Mouse (Mus musculus) midbrain, embryonic 14.5 days (tissue): ENCODE measurements at regions not wholly inside any gene's neighbourhood (a gene's known extent, or its start where the extent isn't known, plus 50 kb on each side); places are given as distances from the start of the nearest gene placed in this dataset.
A peak's percentile ranks its signal among the peaks of the same experiment; 100 is the strongest.
"Not testable (repeated sequence)": the region's sequence is repeated elsewhere in the genome, so short reads cannot be mapped to it uniquely, and the experiment has no call there.

Experiments
- ATAC-seq: fragments of 200-750 bp; cut with Nextera tagmentation; 2 replicates; pipeline ENCODE4 v1.8.0; 2017; ENCODE audit warnings: moderate number of reproducible peaks, moderate library complexity; ENCODE audit not compliant: low FRiP score, low TSS enrichment
- DNase-seq: peaks from one replicate; pipeline ENCODE4 v3.0.0-alpha.2; 2015
- H3K27ac ChIP-seq: fragments of 300-500 bp; sonication (generic); replicated peaks from 2 replicates; pipeline ENCODE4 v1.5.1; 2014; ENCODE audit warnings: mild to moderate bottlenecking, low read depth, low read length, moderate library complexity
- H3K27me3 ChIP-seq: fragments of 300-500 bp; sonication (generic); 2 replicates; pipeline ENCODE4 v1.6.1; 2014; ENCODE audit warnings: low read length, control low read depth, mixed read lengths; ENCODE audit not compliant: control insufficient read depth, insufficient read depth
- H3K36me3 ChIP-seq: fragments of 300-500 bp; sonication (generic); 2 replicates; pipeline ENCODE4 v1.6.1; 2014; ENCODE audit warnings: low read length, control low read depth; ENCODE audit not compliant: control insufficient read depth, insufficient read depth
- H3K4me1 ChIP-seq: fragments of 300-500 bp; sonication (generic); 2 replicates; pipeline ENCODE4 v1.6.1; 2014; ENCODE audit warnings: mild to moderate bottlenecking, antibody characterized with exemption, low read length, control low read depth; ENCODE audit not compliant: control insufficient read depth, insufficient read depth
- H3K4me2 ChIP-seq: fragments of 300-500 bp; sonication (generic); 2 replicates; pipeline ENCODE4 v1.6.1; 2014; ENCODE audit warnings: mild to moderate bottlenecking, low read length, moderate library complexity
- H3K4me3 ChIP-seq: fragments of 300-500 bp; sonication (generic); replicated peaks from 2 replicates; pipeline ENCODE4 v1.5.1; 2014; ENCODE audit warnings: low read depth, low read length
- H3K9ac ChIP-seq: fragments of 300-500 bp; sonication (generic); replicated peaks from 2 replicates; pipeline ENCODE4 v1.6.1; 2014; ENCODE audit warnings: mild to moderate bottlenecking, low read length, moderate library complexity
- H3K9me3 ChIP-seq: fragments of 300-500 bp; sonication (generic); 2 replicates; pipeline ENCODE4 v1.6.1; 2016; ENCODE audit warnings: low read length, control low read depth, mixed read lengths; ENCODE audit not compliant: control insufficient read depth
- WGBS: fragments of 180-500 bp; shearing (Covaris S2); extraction: QIAGEN DNeasy Blood & Tissue Kit; methylation state at CpG from one replicate; pipeline ENCODE4 v1.1.7; 2014; 5-methylcytosine and 5-hydroxymethylcytosine counted together

DNA sequence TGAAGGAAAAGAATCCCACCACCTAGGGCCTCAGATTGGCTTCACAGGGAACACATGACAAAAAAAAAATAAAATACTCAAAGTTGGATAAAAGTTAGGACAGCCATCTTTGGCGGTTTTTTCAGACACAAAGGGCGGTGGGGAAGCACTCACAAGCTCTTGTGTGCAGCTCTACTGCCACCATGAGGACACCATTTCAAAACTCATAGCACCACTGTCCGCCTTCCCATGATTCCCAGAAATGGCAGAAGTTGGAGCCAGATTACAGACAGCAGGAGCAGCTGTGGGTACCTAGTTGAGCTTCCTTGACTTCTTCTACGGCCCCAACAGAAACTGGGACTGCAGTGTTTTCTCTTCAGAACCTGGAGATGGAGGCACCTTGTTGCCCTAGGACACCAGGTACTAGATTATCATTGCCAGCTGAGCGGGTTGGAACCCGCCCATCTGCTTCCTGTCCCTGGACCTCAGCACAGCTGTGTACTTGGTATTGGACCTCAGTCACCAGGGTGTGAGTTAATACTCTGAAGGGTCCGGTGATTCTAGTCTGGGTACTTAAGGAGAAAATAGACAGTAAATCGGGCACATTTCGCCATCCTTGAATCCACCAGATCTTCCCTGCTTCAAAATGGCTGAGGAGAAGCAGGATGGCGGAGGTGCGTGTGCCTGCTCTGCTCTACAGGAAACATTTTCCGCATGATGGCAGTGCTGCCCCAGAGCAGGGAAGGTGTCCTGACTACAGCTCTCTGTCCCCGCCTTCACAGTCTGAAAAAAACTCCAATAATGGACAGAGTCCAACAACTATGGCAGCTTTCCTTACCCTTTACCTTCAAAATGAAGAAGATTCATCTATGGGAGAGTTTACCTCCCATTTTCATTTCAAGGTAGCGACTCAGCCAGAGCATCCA is 144.1 kb upstream of the Olfr1324 start:
- not testable (repeated sequence) for H3K36me3 ChIP-seq, H3K27me3 ChIP-seq, H3K9ac ChIP-seq, ATAC-seq, H3K27ac ChIP-seq, H3K9me3 ChIP-seq, H3K4me1 ChIP-seq
- WGBS, result 67% methylated on average over 14 of the region's 14 CpGs
- peak overlapping the region; percentile 19 for H3K4me3 ChIP-seq
- H3K4me2 ChIP-seq, result peak overlapping the region; percentile 19; the same call in 1 of the 2 replicates
- DNase-seq, result peak; percentile 81

- no peak overlapping the region for H3K4me3 ChIP-seq
- no peak for ATAC-seq
- DNase-seq, result peak; percentile 71
- H3K36me3 ChIP-seq, result peaks cover 2% of the 10 kb centered on the region; the same call in 1 of the 2 replicates
- 70% methylated on average over 6 of the region's 6 CpGs for WGBS
- H3K4me1 ChIP-seq, result no peaks in the 10 kb centered on the region
- no peak overlapping the region for H3K4me2 ChIP-seq
- no peak overlapping the region for H3K9ac ChIP-seq
- H3K27ac ChIP-seq, result no peak overlapping the region
- H3K9me3 ChIP-seq, result no peaks in the 10 kb centered on the region
- H3K27me3 ChIP-seq, result no peaks in the 10 kb centered on the region
Observed at GRCm38 (mm10) chrX:50569087-50569486, 140.8 kb upstream of the Olfr1324 start.

GRCm38 (mm10) chrX:50566345-50566744 is 138.0 kb upstream of the Olfr1324 start:
- Histone ChIP-seq H3K9me3 (no peaks in the 10 kb centered on the region), H3K4me2 (peak overlapping the region; percentile 8; the same call in 1 of the 2 replicates), H3K36me3 (peaks cover 2% of the 10 kb centered on the region; the same call in 1 of the 2 replicates), H3K27ac (no peak overlapping the region), H3K27me3 (no peaks in the 10 kb centered on the region), H3K9ac (no peak overlapping the region), H3K4me3 (no peak overlapping the region), H3K4me1 (no peaks in the 10 kb centered on the region)
- DNase-seq (peak; percentile 75), ATAC-seq (no peak)
- WGBS, result 62% methylated on average over 5 of the region's 5 CpGs

DNA sequence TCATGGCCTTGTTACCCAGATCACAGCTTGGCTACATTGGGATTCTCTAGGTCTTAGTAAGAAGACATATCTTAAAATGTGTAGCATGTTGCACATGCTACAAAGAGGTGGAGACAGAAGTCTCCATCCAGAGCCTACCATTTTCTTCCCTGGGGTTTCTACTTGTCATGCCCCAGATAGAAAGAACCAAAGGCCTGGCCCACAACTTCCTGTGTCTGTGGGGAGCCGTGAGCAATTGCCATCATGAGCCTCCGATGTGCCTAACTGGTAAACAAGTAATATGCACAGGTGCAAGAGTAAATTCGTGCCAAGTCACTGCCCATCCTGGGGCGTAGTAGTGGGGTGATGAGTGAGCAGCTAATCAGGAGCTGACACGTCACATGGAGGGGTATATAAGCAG is 136.7 kb upstream of the Olfr1324 start:
- not testable (repeated sequence) for H3K36me3 ChIP-seq, DNase-seq, H3K4me3 ChIP-seq, H3K9ac ChIP-seq, H3K9me3 ChIP-seq, H3K27ac ChIP-seq, H3K27me3 ChIP-seq, H3K4me2 ChIP-seq, H3K4me1 ChIP-seq, ATAC-seq
- WGBS, result 98% methylated on average over 5 of the region's 5 CpGs

GRCm38 (mm10) chrX:50560915-50561314 is 132.6 kb upstream of the Olfr1324 start:
- no peak overlapping the region for H3K4me3 ChIP-seq
- 0 out of 2 replicates have a peak, but pooled peaks cover 2% of the 10 kb centered on the region for H3K36me3 ChIP-seq
- H3K27me3 ChIP-seq, result no peaks in the 10 kb centered on the region
- 64% methylated on average over 2 of the region's 2 CpGs for WGBS
- H3K4me2 ChIP-seq, result no peak overlapping the region
- DNase-seq (peak; percentile 61), ATAC-seq (no peak)
- no peaks in the 10 kb centered on the region for H3K9me3 ChIP-seq
- H3K4me1 ChIP-seq, result no peaks in the 10 kb centered on the region
- H3K27ac ChIP-seq, result no peak overlapping the region
- H3K9ac ChIP-seq, result no peak overlapping the region

- peak overlapping the region; percentile 22 for H3K4me3 ChIP-seq
- ATAC-seq (no peak), DNase-seq (peak; percentile 69)
- H3K27me3 ChIP-seq, result no peaks in the 10 kb centered on the region
- H3K4me1 ChIP-seq, result no peaks in the 10 kb centered on the region
- peak overlapping the region; percentile 35 for H3K4me2 ChIP-seq
- 58% methylated on average over 10 of the region's 10 CpGs for WGBS
- H3K36me3 ChIP-seq, result no peaks in the 10 kb centered on the region
- no peak overlapping the region for H3K27ac ChIP-seq
- H3K9ac ChIP-seq, result no peak overlapping the region
- H3K9me3 ChIP-seq, result no peaks in the 10 kb centered on the region
Observed at GRCm38 (mm10) chrX:50550297-50550696, 122.0 kb upstream of the Olfr1324 start.

- H3K27me3 ChIP-seq, result no peaks in the 10 kb centered on the region
- no peak overlapping the region for H3K27ac ChIP-seq
- H3K9ac ChIP-seq, result no peak overlapping the region
- H3K4me2 ChIP-seq, result peak overlapping the region; percentile 35
- DNase-seq (peak; percentile 81), ATAC-seq (no peak)
- H3K4me1 ChIP-seq, result no peaks in the 10 kb centered on the region
- no peaks in the 10 kb centered on the region for H3K36me3 ChIP-seq
- H3K9me3 ChIP-seq, result no peaks in the 10 kb centered on the region
- WGBS, result 49% methylated on average over 3 of the region's 3 CpGs
- peak overlapping the region; percentile 22; the same call in 1 of the 2 replicates for H3K4me3 ChIP-seq
Observed at GRCm38 (mm10) chrX:50549713-50550112, 121.4 kb upstream of the Olfr1324 start.

- H3K4me1 ChIP-seq, H3K36me3 ChIP-seq, H3K9me3 ChIP-seq, H3K9ac ChIP-seq, H3K27ac ChIP-seq, ATAC-seq, H3K27me3 ChIP-seq: not testable (repeated sequence)
- peak; percentile 2 for DNase-seq
- 61% methylated on average over 4 of the region's 4 CpGs for WGBS
- Histone ChIP-seq H3K4me3 (peak overlapping the region; percentile 38), H3K4me2 (peak overlapping the region; percentile 38)
Observed at GRCm38 (mm10) chrX:50537785-50538159, 109.5 kb upstream of the Olfr1324 start.
